Comparison of ENCODE assay signal across 19 mouse cellular contexts in the genomic region with DNA sequence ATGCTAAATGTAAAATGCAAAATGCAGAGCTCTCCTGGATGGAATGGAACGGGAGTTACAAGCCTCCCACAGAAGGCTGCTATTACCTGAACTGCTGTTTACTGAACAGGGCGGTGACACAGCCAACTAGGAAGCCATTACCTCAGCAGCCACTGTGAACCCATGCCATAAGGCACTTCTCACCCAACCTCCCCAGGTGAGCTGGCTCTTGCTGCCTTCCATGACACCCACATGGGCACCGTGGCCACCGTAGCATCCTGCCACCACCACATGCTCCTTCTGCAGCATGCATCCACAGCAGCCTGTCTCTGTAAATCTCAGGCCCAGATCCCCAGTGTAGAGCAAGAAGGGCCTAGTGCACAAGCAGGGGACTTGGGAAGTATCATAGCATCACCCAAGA.
DNase-seq lines count a peak whose midpoint lies in the region; ATAC-seq lines count a peak whose summit lies in the region.
"Had no signal": no experiment of that assay in that cellular context is flagged by ENCODE, and none has a peak within 500 bp of the region (broad histone marks: within the 10 kb centered on the region; RNA-seq: fewer than 3 reads in every experiment).

No protein-coding gene starts in this region.

- peaks cover 7% of the 10 kb centered on the region; the same call in 1 of the 2 replicates for H3K4me1 ChIP-seq in forebrain, embryonic 15.5 days
- H3K4me1 ChIP-seq in forebrain, embryonic 13.5 days, result no peaks in the 10 kb centered on the region
- 0 out of 2 replicates have a peak, but pooled peaks cover 2% of the 10 kb centered on the region for H3K4me1 ChIP-seq in midbrain, embryonic 13.5 days (replicated peaks)
- 0 out of 2 replicates have a peak, but pooled peaks cover 3% of the 10 kb centered on the region for H3K4me1 ChIP-seq in midbrain, embryonic 15.5 days
- H3K4me1 ChIP-seq in hindbrain, embryonic 16.5 days (ENCODE audit: control insufficient read depth, insufficient read depth, low read depth, low read length), result peaks cover 8% of the 10 kb centered on the region; the same call in 1 of the 2 replicates
- H3K4me1 ChIP-seq: liver, embryonic 13.5 days had no signal

- no peaks in the 10 kb centered on the region for H3K36me3 ChIP-seq in forebrain, embryonic 15.5 days
- no peaks in the 10 kb centered on the region for H3K36me3 ChIP-seq in forebrain, embryonic 13.5 days (ENCODE audit: poor library complexity, severe bottlenecking)
- H3K36me3 ChIP-seq in midbrain, embryonic 13.5 days, result no peaks in the 10 kb centered on the region
- no peaks in the 10 kb centered on the region for H3K36me3 ChIP-seq in midbrain, embryonic 15.5 days (replicated peaks)
- H3K36me3 ChIP-seq in hindbrain, embryonic 16.5 days (ENCODE audit: control insufficient read depth, insufficient read depth, low read length), result no peaks in the 10 kb centered on the region
- H3K36me3 ChIP-seq: limb, embryonic 12.5 days; liver, embryonic 13.5 days had no signal

- H3K9me3 ChIP-seq in forebrain, embryonic 15.5 days, result no peaks in the 10 kb centered on the region
- H3K9me3 ChIP-seq in forebrain, embryonic 13.5 days (replicated peaks), result 0 out of 2 replicates have a peak, but pooled peaks cover 9% of the 10 kb centered on the region
- H3K9me3 ChIP-seq in midbrain, embryonic 13.5 days, result peaks cover 9% of the 10 kb centered on the region; the same call in 1 of the 2 replicates
- peaks cover 6% of the 10 kb centered on the region; the same call in 1 of the 2 replicates for H3K9me3 ChIP-seq in midbrain, embryonic 15.5 days
- peaks cover 5% of the 10 kb centered on the region for H3K9me3 ChIP-seq in hindbrain, embryonic 16.5 days (ENCODE audit: control insufficient read depth, low read length)
- H3K9me3 ChIP-seq: liver, embryonic 13.5 days had no signal

- no peak overlapping the region for H3K4me2 ChIP-seq in forebrain, embryonic 15.5 days (replicated peaks)
- H3K4me2 ChIP-seq in forebrain, embryonic 13.5 days, result no peak overlapping the region
- H3K4me2 ChIP-seq in midbrain, embryonic 13.5 days (replicated peaks), result no peak overlapping the region
- no peak overlapping the region for H3K4me2 ChIP-seq in midbrain, embryonic 15.5 days
- H3K4me2 ChIP-seq in hindbrain, embryonic 16.5 days (ENCODE audit: low read length), result no peak overlapping the region
- H3K4me2 ChIP-seq: limb, embryonic 12.5 days; liver, embryonic 13.5 days had no signal

- 75% methylated on average over 4 of the region's 4 CpGs for WGBS in forebrain, embryonic 15.5 days
- 85% methylated on average over 4 of the region's 4 CpGs for WGBS in forebrain, embryonic 13.5 days
- 87% methylated on average over 4 of the region's 4 CpGs for WGBS in midbrain, embryonic 13.5 days
- WGBS in midbrain, embryonic 15.5 days, result 78% methylated on average over 4 of the region's 4 CpGs
- 71% methylated on average over 4 of the region's 4 CpGs for WGBS in hindbrain, embryonic 16.5 days

- no peak overlapping the region for H3K9ac ChIP-seq in forebrain, embryonic 15.5 days (replicated peaks)
- H3K9ac ChIP-seq in forebrain, embryonic 13.5 days, result no peak overlapping the region
- H3K9ac ChIP-seq in midbrain, embryonic 13.5 days (replicated peaks), result no peak overlapping the region
- H3K9ac ChIP-seq in midbrain, embryonic 15.5 days, result no peak overlapping the region
- no peak overlapping the region for H3K9ac ChIP-seq in hindbrain, embryonic 16.5 days (ENCODE audit: low read depth, low read length)
- H3K9ac ChIP-seq: limb, embryonic 12.5 days; liver, embryonic 13.5 days had no signal

- H3K27me3 ChIP-seq in forebrain, embryonic 15.5 days, result peaks cover 28% of the 10 kb centered on the region; the same call in 1 of the 2 replicates
- H3K27me3 ChIP-seq in forebrain, embryonic 13.5 days, result 0 out of 2 replicates have a peak, but pooled peaks cover 9% of the 10 kb centered on the region
- H3K27me3 ChIP-seq in midbrain, embryonic 13.5 days, result no peaks in the 10 kb centered on the region
- no peaks in the 10 kb centered on the region for H3K27me3 ChIP-seq in midbrain, embryonic 15.5 days (replicated peaks)
- H3K27me3 ChIP-seq in hindbrain, embryonic 16.5 days (replicated peaks; ENCODE audit: control insufficient read depth, insufficient read depth, low read length), result no peaks in the 10 kb centered on the region
- H3K27me3 ChIP-seq: CH12.LX; liver, embryonic 13.5 days had no signal

- no peak for ATAC-seq in forebrain, embryonic 15.5 days (replicated peaks)
- no peak for ATAC-seq in forebrain, embryonic 13.5 days
- no peak for ATAC-seq in midbrain, embryonic 13.5 days
- no peak for ATAC-seq in midbrain, embryonic 15.5 days (replicated peaks)
- no peak for ATAC-seq in hindbrain, embryonic 16.5 days
- ATAC-seq in frontal cortex, adult (ENCODE audit: low TSS enrichment), result no peak
- ATAC-seq: inflammation-experienced regulatory T-cells, adult 6 months had no signal

- H3K27ac ChIP-seq in forebrain, embryonic 15.5 days (replicated peaks), result peak overlapping the region; percentile 31; the same call in 1 of the 2 replicates
- H3K27ac ChIP-seq in forebrain, embryonic 13.5 days, result no peak overlapping the region
- 0 out of 2 replicates have a peak overlapping the region, but pooled peaks have one; percentile 17 for H3K27ac ChIP-seq in midbrain, embryonic 13.5 days
- H3K27ac ChIP-seq in midbrain, embryonic 15.5 days, result no peak overlapping the region
- peak overlapping the region; percentile 69 for H3K27ac ChIP-seq in hindbrain, embryonic 16.5 days (ENCODE audit: low read depth, low read length)
- H3K27ac ChIP-seq: limb, embryonic 12.5 days; liver, embryonic 13.5 days had no signal

- H3K4me3 ChIP-seq in forebrain, embryonic 15.5 days, result no peak overlapping the region
- H3K4me3 ChIP-seq in forebrain, embryonic 13.5 days, result no peak overlapping the region
- no peak overlapping the region for H3K4me3 ChIP-seq in midbrain, embryonic 13.5 days (replicated peaks)
- H3K4me3 ChIP-seq in midbrain, embryonic 15.5 days, result no peak overlapping the region
- H3K4me3 ChIP-seq in hindbrain, embryonic 16.5 days (ENCODE audit: low read length), result no peak overlapping the region
- H3K4me3 ChIP-seq: limb, embryonic 12.5 days; liver, embryonic 13.5 days had no signal

- DNase-seq in testis, postnatal 14 days (ENCODE audit: low spot score), result no peak
- DNase-seq: adrenal gland, adult 2 months; gastrocnemius, postnatal 25 days; heart, postnatal 10 days; kidney, adult 8-10 months; kidney, postnatal 25 days; layer of hippocampus, adult 9-11 months; liver, embryonic 13.5 days; right cerebral cortex, postnatal 25 days; thymus, postnatal 14 days had no signal

Comparison
In these comparisons a context has a peak if more than half of its experiments do, and no peak if none do; other contexts are left out.
1. H3K27ac ChIP-seq: peak in forebrain, embryonic 15.5 days (single experiment), midbrain, embryonic 13.5 days (single experiment) and hindbrain, embryonic 16.5 days (single experiment); none in forebrain, embryonic 13.5 days (single experiment) and midbrain, embryonic 15.5 days (single experiment).